Mouse (Mus musculus): Measurements from ENCODE around the gene Zc3h12a.

DNA sequence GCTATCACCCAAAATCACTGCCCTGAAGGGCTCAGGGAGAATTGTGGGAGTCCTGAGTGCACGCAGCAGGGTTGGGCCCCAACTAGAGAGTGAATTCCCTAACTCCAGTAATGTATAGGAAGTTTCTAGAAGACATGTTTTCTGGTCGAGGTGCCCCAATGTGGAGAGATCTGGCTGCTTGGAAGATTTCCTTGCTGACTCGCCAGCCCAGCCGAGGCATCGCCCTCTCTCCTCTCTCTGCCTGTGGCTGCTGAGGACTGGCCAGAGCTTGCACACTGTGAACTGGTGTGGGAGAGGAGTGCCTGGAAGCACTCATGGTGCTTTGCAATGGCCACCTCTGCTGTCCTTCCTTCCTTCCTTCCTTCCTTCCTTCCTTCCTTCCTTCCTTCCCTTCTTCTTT, 7.0 kb upstream of the Zc3h12a start:
- TF ChIP-seq POLR2A (IDR thresholded peaks at IDR 0.05; ENCODE audit: control insufficient read depth in 1 of 2, insufficient read depth in 1 of 2, low read depth in 1 of 2, low read length in 2 of 2, poor library complexity in 1 of 2) (no peak), ETS1 (IDR thresholded peaks at IDR 0.05; ENCODE audit: low read depth, low read length) (no peak), CTCF (IDR thresholded peaks at IDR 0.05 in 2 of 3, conservative IDR thresholded peaks at IDR 0.05 in 1 of 3; ENCODE audit: control insufficient read depth in 1 of 3, insufficient read depth in 1 of 3, low read depth in 2 of 3, low read length in 3 of 3, poor library complexity in 1 of 3, severe bottlenecking in 1 of 3) (no peak), ZKSCAN1 (IDR thresholded peaks at IDR 0.05; ENCODE audit: low read depth, low read length) (no peak), MXI1 (IDR thresholded peaks at IDR 0.05; ENCODE audit: low read depth, low read length) (no peak), POLR2AphosphoS2 (IDR thresholded peaks at IDR 0.05; ENCODE audit: low read length) (no peak), MYC (IDR thresholded peaks at IDR 0.05; ENCODE audit: low read depth, low read length) (no peak), GATA1 (IDR thresholded peaks at IDR 0.05; ENCODE audit: low read depth, low read length) (no peak), KAT2A (conservative IDR thresholded peaks at IDR 0.05; ENCODE audit: low read depth, low read length) (no peak), MAX (IDR thresholded peaks at IDR 0.05; ENCODE audit: low read length) (no peak), ZC3H11A (IDR thresholded peaks at IDR 0.05; ENCODE audit: low read depth, low read length) (no peak)
